Mouse (Mus musculus) liver, embryonic 14.5 days (tissue): ENCODE measurements around the gene Pik3c2g. TPM values are rescaled to one million over a fixed set of nuclear protein-coding genes. Genes with fewer than 3 reads are reported as not detected.

Source experiments
- ATAC-seq: fragments of 200-750 bp; cut with Nextera tagmentation; 2 replicates; pipeline ENCODE4 v1.8.0; 2017; ENCODE audit warnings: moderate number of reproducible peaks, mild to moderate bottlenecking, moderate library complexity; ENCODE audit not compliant: insufficient read depth
- DNase-seq, 3 experiments: peaks; one replicate each; pipeline ENCODE4 v3.0.0-alpha.2; 2012 to 2013; ENCODE audit warnings: low read depth in 3 of 3, low spot score in 3 of 3
- H3K27ac ChIP-seq: fragments of 300-500 bp; sonication (generic); 2 replicates; pipeline ENCODE4 v1.5.1; 2014; ENCODE audit warnings: moderate library complexity, mild to moderate bottlenecking, control low read depth, inconsistent platforms
- H3K27me3 ChIP-seq: fragments of 300-500 bp; sonication (generic); 2 replicates; pipeline ENCODE4 v1.6.1; 2014; ENCODE audit warnings: mild to moderate bottlenecking, low read length, moderate library complexity; ENCODE audit not compliant: control insufficient read depth, insufficient read depth
- H3K36me3 ChIP-seq: fragments of 300-500 bp; sonication (generic); replicated peaks from 2 replicates; pipeline ENCODE4 v1.6.1; 2014; ENCODE audit warnings: low read depth; ENCODE audit not compliant: control insufficient read depth, insufficient read depth
- H3K4me1 ChIP-seq, 2 experiments: fragments of 200-500 bp in 1 of 2; fragments of 300-500 bp in 1 of 2; sonication (generic) in 1 of 2; replicated peaks; 2 replicates each; pipeline ENCODE4 v1.6.1; 2012 to 2014; ENCODE audit warnings: antibody characterized with exemption in 1 of 2, inconsistent platforms in 1 of 2, low read length in 1 of 2; ENCODE audit not compliant: control insufficient read depth in 2 of 2, insufficient read depth in 2 of 2
- H3K4me2 ChIP-seq: fragments of 300-500 bp; sonication (generic); 2 replicates; pipeline ENCODE4 v1.6.1; 2014; ENCODE audit warnings: low read depth, mild to moderate bottlenecking, control low read depth, moderate library complexity
- H3K4me3 ChIP-seq, 2 experiments: fragments of 200-500 bp in 1 of 2; fragments of 300-500 bp in 1 of 2; sonication (generic) in 1 of 2; 2 replicates each; pipeline ENCODE4 v1.5.1; 2012 to 2014; ENCODE audit warnings: low read depth in 2 of 2, low read length in 2 of 2, mild to moderate bottlenecking in 2 of 2, control low read depth in 1 of 2, inconsistent platforms in 1 of 2, moderate library complexity in 1 of 2; ENCODE audit not compliant: insufficient read depth in 1 of 2
- H3K9ac ChIP-seq: fragments of 300-500 bp; sonication (generic); replicated peaks from 2 replicates; pipeline ENCODE4 v1.6.1; 2014; ENCODE audit warnings: mild to moderate bottlenecking, control low read depth, moderate library complexity
- H3K9me3 ChIP-seq: fragments of 300-500 bp; sonication (generic); 2 replicates; pipeline ENCODE4 v1.6.1; 2016; ENCODE audit warnings: low read length, mixed read lengths; ENCODE audit not compliant: control insufficient read depth
- CTCF ChIP-seq: IDR thresholded peaks from 2 replicates; pipeline ENCODE4 v1.5.1; 2016; ENCODE audit warnings: antibody characterized with exemption, low read depth, control low read depth
- EP300 ChIP-seq: IDR thresholded peaks from 2 replicates; pipeline ENCODE4 v1.6.1; 2016; ENCODE audit warnings: antibody characterized with exemption, low read depth
- WGBS: fragments of 180-500 bp; shearing (Covaris S2); extraction: QIAGEN DNeasy Blood & Tissue Kit; methylation state at CpG from one replicate; pipeline ENCODE4 v1.1.7; 2014; ENCODE audit not compliant: insufficient replicate concordance; 5-methylcytosine and 5-hydroxymethylcytosine counted together
- polyA plus RNA-seq, 2 experiments: library from polyadenylated mRNA; depleted of rRNA in 1 of 2; stranded (reverse) in 1 of 2; unstranded in 1 of 2; fragments of >200 nt; fragmentation: Nextera tagmentation in 1 of 2; extraction: Ambion mirVana in 1 of 2; gene quantifications; 2 replicates each; pipeline versions ENCODE4 v1.2.1 to v1.2.3; 2012 to 2014

Pik3c2g gene
- polyA plus RNA-seq, 2 experiments, result 1.2 to 1.3 TPM

GRCm38 (mm10) chr6:139838713-139839112 is 251.7 kb downstream of the Pik3c2g start:
- no peak overlapping the region for H3K4me3 ChIP-seq
- H3K27me3 ChIP-seq, result no peaks in the 10 kb centered on the region
- no peaks in the 10 kb centered on the region for H3K36me3 ChIP-seq
- no peaks in the 10 kb centered on the region for H3K9me3 ChIP-seq
- H3K9ac ChIP-seq, result no peak overlapping the region
- TF ChIP-seq EP300, result no peak
- no peak for TF ChIP-seq CTCF
- ATAC-seq (no peak), DNase-seq (no peak)
- 67% methylated on average over 3 of the region's 3 CpGs for WGBS
- H3K4me1 ChIP-seq, result no peaks in the 10 kb centered on the region
- H3K27ac ChIP-seq, result no peak overlapping the region
- H3K4me2 ChIP-seq, result no peak overlapping the region

DNA sequence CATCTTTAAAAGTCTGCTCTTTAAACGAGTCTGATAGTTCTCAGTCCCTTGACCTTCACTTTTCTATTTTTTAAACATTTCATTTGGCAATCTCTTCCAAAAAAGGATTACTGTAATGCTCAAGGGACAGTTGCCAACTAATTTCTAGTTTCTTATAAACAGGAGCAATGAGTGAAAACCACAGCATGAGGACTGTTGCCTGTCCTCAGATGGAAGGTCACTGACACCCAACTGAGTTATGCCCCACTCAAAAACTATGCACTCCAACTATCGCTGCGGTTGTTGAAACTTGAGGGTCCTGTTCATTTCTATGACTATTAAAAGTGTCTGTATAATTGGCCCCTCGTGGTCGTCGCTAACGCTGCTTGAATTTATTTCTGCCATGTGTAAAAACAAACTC is 252.9 kb downstream of the Pik3c2g start:
- DNase-seq (no peak), ATAC-seq (no peak)
- Histone ChIP-seq H3K9me3 (no peaks in the 10 kb centered on the region), H3K27me3 (no peaks in the 10 kb centered on the region), H3K27ac (no peak overlapping the region), H3K36me3 (no peaks in the 10 kb centered on the region), H3K4me3 (no peak overlapping the region), H3K4me1 (no peaks in the 10 kb centered on the region), H3K9ac (no peak overlapping the region), H3K4me2 (no peak overlapping the region)
- WGBS, result 67% methylated on average over 7 of the region's 7 CpGs
- TF ChIP-seq CTCF, result no peak
- TF ChIP-seq EP300, result no peak

GRCm38 (mm10) chr6:139841272-139841671 is 254.3 kb downstream of the Pik3c2g start:
- 66% methylated on average over 8 of the region's 8 CpGs for WGBS
- Histone ChIP-seq H3K9me3 (no peaks in the 10 kb centered on the region), H3K4me1 (no peaks in the 10 kb centered on the region), H3K36me3 (no peaks in the 10 kb centered on the region), H3K4me2 (no peak overlapping the region), H3K4me3 (no peak overlapping the region), H3K9ac (no peak overlapping the region), H3K27me3 (no peaks in the 10 kb centered on the region), H3K27ac (no peak overlapping the region)
- DNase-seq (no peak), ATAC-seq (no peak)
- TF ChIP-seq CTCF, result no peak
- no peak for TF ChIP-seq EP300

- no peak for DNase-seq
- Histone ChIP-seq H3K4me2 (no peak overlapping the region), H3K36me3 (no peaks in the 10 kb centered on the region), H3K27ac (no peak overlapping the region), H3K4me1 (no peaks in the 10 kb centered on the region), H3K9me3 (no peaks in the 10 kb centered on the region), H3K27me3 (no peaks in the 10 kb centered on the region), H3K4me3 (no peak overlapping the region), H3K9ac (no peak overlapping the region)
- ATAC-seq, result no peak
- WGBS, result 55% methylated on average over 1 of the region's 1 CpGs
- TF ChIP-seq EP300 (no peak), CTCF (no peak)
Measured at GRCm38 (mm10) chr6:139842626-139843025, 255.6 kb downstream of the Pik3c2g start.

GRCm38 (mm10) chr6:139843531-139843930 is 256.5 kb downstream of the Pik3c2g start:
- Histone ChIP-seq H3K9ac (no peak overlapping the region), H3K36me3 (no peaks in the 10 kb centered on the region), H3K9me3 (no peaks in the 10 kb centered on the region), H3K4me1 (no peaks in the 10 kb centered on the region), H3K4me2 (no peak overlapping the region), H3K4me3 (no peak overlapping the region), H3K27ac (no peak overlapping the region), H3K27me3 (no peaks in the 10 kb centered on the region)
- WGBS, result 57% methylated on average over 4 of the region's 4 CpGs
- DNase-seq (no peak), ATAC-seq (no peak)
- TF ChIP-seq EP300 (no peak), CTCF (no peak)
